Mouse (Mus musculus) megakaryocyte, embryonic 14.5 days (primary cell): ENCODE measurements around the gene Abcd2. TPM values are rescaled to one million over a fixed set of nuclear protein-coding genes. Genes with fewer than 3 reads are reported as not detected.

Source experiments
- H3K27me3 ChIP-seq: replicated peaks from 2 replicates; pipeline ENCODE3; 2012; ENCODE audit warnings: inconsistent platforms
- H3K36me3 ChIP-seq: replicated peaks from 2 replicates; pipeline ENCODE3; 2012; ENCODE audit warnings: low read length, inconsistent platforms, mixed read lengths
- H3K4me1 ChIP-seq: 2 replicates; pipeline ENCODE4 v1.6.1; 2012; ENCODE audit warnings: inconsistent platforms
- H3K4me3 ChIP-seq: replicated peaks from 2 replicates; pipeline ENCODE3; 2012; ENCODE audit warnings: moderate library complexity, mild to moderate bottlenecking, inconsistent platforms
- H3K9me3 ChIP-seq: 2 replicates; pipeline ENCODE4 v1.6.1; 2012; ENCODE audit warnings: inconsistent platforms
- FLI1 ChIP-seq: IDR thresholded peaks from 2 replicates; pipeline ENCODE4 v1.6.1; 2012; ENCODE audit warnings: low read length, inconsistent platforms, mixed read lengths
- GATA1 ChIP-seq: IDR thresholded peaks from 3 replicates; pipeline ENCODE4 v1.6.1; 2012; ENCODE audit warnings: mixed read lengths, low read length, inconsistent platforms, borderline replicate concordance
- polyA plus RNA-seq: library from polyadenylated mRNA; stranded (reverse); fragments of >175 nt; gene quantifications from 2 replicates; pipeline ENCODE4 v1.2.3, GENCODE M21; 2012; ENCODE audit warnings: low replicate concordance; ENCODE audit not compliant: insufficient read depth

Gene Abcd2
- polyA plus RNA-seq, 1 experiment: not detected

- TF ChIP-seq FLI1 (no peak), GATA1 (no peak)
- Histone ChIP-seq H3K36me3 (no peaks in the 10 kb centered on the region), H3K9me3 (peaks cover 4% of the 10 kb centered on the region; the same call in 1 of the 2 replicates), H3K27me3 (no peaks in the 10 kb centered on the region), H3K4me1 (no peaks in the 10 kb centered on the region), H3K4me3 (no peak overlapping the region)
Measured at GRCm38 (mm10) chr15:91096606-91097005, 95.0 kb downstream of the Abcd2 start.

Other genes starting within 250 kb of the Abcd2 start
- not detected in 2 replicates for gene Kif21a, start 141.9 kb downstream of the Abcd2 start, polyA plus RNA-seq
- gene CN725425, start 7.7 kb upstream of the Abcd2 start, polyA plus RNA-seq: not detected in 2 replicates